Mouse (Mus musculus) bone marrow macrophage, adult 2 months (primary cell): Measurements from ENCODE around the gene Spire2.

ENCODE experiments used
- CTCF ChIP-seq: IDR thresholded peaks from 2 replicates; pipeline ENCODE4 v1.5.1; 2012; ENCODE audit warnings: low read depth, mild to moderate bottlenecking, low read length, moderate library complexity
- POLR2A ChIP-seq: IDR thresholded peaks from 2 replicates; pipeline ENCODE4 v1.6.1; 2012; ENCODE audit warnings: mild to moderate bottlenecking, low read depth, low read length, borderline replicate concordance

- TF ChIP-seq POLR2A: no peak
- no peak for TF ChIP-seq CTCF
Measured at GRCm38 (mm10) chr8:123284493-123284892, 48.0 kb upstream of the Spire2 start.
